Mouse (Mus musculus) spleen, postnatal 14 days (tissue): ENCODE results near the gene Mum1l1.
"Not testable (repeated sequence)": the region's sequence is repeated elsewhere in the genome, so short reads cannot be mapped to it uniquely, and the experiment has no call there.

Experiments used
- DNase-seq, 2 experiments: peaks; one replicate each; pipeline ENCODE4 v3.0.0; 2021 to 2022; ENCODE audit warnings: low spot score in 2 of 2

Mum1l1 gene

GRCm38 (mm10) chrX:139209829-139210225 lies at the start of gene Mum1l1:
Gene Mum1l1, plus strand, starts transcription at chrX:139210042.
- DNase-seq, result peak; percentile 7 to 21

- DNase-seq, result no peak
Measured at GRCm38 (mm10) chrX:139178928-139179327, 30.9 kb upstream of the Mum1l1 start, which contains the start of gene 4933428M09Rik. Gene 4933428M09Rik, plus strand, starts transcription at chrX:139179228.

- DNase-seq, result not testable (repeated sequence)
Measured at GRCm38 (mm10) chrX:139191506-139191905, 18.3 kb upstream of the Mum1l1 start.

GRCm38 (mm10) chrX:139194572-139195279 lies 15.1 kb upstream of the Mum1l1 start:
- no peak for DNase-seq

GRCm38 (mm10) chrX:139209191-139209828 lies 532 bp upstream of the Mum1l1 start:
- not testable (repeated sequence) for DNase-seq

- no peak for DNase-seq
Measured at GRCm38 (mm10) chrX:139214765-139215164, 4.9 kb downstream of the Mum1l1 start.

GRCm38 (mm10) chrX:139216409-139216808 lies 6.6 kb downstream of the Mum1l1 start:
- DNase-seq, result no peak

GRCm38 (mm10) chrX:139216991-139217593 lies 7.2 kb downstream of the Mum1l1 start:
- DNase-seq, result no peak

- DNase-seq, result no peak
Measured at GRCm38 (mm10) chrX:139217776-139218175, 7.9 kb downstream of the Mum1l1 start.

GRCm38 (mm10) chrX:139219017-139219416 lies 9.2 kb downstream of the Mum1l1 start:
- DNase-seq, result peak in 1 of 2 experiments; percentile 1

GRCm38 (mm10) chrX:139220830-139221229 lies 11.0 kb downstream of the Mum1l1 start:
- no peak for DNase-seq

- DNase-seq, result no peak
Measured at GRCm38 (mm10) chrX:139221893-139222292, 12.1 kb downstream of the Mum1l1 start.

- no peak for DNase-seq
Measured at GRCm38 (mm10) chrX:139231143-139231542, 21.3 kb downstream of the Mum1l1 start.

GRCm38 (mm10) chrX:139247294-139247693 lies 37.5 kb downstream of the Mum1l1 start:
- no peak for DNase-seq

- no peak for DNase-seq
Measured at GRCm38 (mm10) chrX:139257072-139257471, 47.2 kb downstream of the Mum1l1 start.

- DNase-seq, result no peak
Measured at GRCm38 (mm10) chrX:139281966-139282365, 72.1 kb downstream of the Mum1l1 start.
